Mouse (Mus musculus): ENCODE data around the gene Tmed9.
"Not testable (repeated sequence)": the region's sequence is repeated elsewhere in the genome, so short reads cannot be mapped to it uniquely, and the experiment has no call there.

DNA sequence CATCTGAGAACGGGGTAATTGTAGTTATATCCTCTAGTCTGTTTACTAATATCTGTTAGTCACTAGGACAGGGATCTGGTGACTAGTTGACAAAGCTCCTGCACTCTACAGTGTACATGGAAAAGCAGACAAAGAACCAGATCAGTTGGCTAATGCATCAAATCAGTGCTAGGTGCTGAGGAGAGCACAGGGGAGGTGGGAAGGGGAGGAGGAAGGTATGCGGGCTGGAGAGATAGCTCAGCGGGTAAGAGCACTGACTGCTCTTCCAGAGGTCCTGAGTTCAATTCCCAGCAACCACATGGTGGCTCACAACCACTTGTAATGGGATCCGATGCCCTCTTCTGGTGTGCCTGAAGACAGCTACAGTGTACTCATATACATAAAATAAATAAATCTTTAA is 5.0 kb upstream of the Tmed9 start:
- TF ChIP-seq CTCF (IDR thresholded peaks at IDR 0.05; ENCODE audit: control insufficient read depth, insufficient read depth, insufficient replicate concordance, low read depth, low read length); POLR2A (IDR thresholded peaks at IDR 0.05; ENCODE audit: control insufficient read depth, low read depth, low read length): not testable (repeated sequence)

All from testis, adult 2 months (tissue).